Mouse (Mus musculus) cerebellum, adult 18-20 months (tissue): ENCODE data around the gene Specc1.

ENCODE experiments used
- DNase-seq, 2 experiments: peaks; one replicate each; pipeline ENCODE4 v3.0.0; 2021

The Specc1 gene

DNA sequence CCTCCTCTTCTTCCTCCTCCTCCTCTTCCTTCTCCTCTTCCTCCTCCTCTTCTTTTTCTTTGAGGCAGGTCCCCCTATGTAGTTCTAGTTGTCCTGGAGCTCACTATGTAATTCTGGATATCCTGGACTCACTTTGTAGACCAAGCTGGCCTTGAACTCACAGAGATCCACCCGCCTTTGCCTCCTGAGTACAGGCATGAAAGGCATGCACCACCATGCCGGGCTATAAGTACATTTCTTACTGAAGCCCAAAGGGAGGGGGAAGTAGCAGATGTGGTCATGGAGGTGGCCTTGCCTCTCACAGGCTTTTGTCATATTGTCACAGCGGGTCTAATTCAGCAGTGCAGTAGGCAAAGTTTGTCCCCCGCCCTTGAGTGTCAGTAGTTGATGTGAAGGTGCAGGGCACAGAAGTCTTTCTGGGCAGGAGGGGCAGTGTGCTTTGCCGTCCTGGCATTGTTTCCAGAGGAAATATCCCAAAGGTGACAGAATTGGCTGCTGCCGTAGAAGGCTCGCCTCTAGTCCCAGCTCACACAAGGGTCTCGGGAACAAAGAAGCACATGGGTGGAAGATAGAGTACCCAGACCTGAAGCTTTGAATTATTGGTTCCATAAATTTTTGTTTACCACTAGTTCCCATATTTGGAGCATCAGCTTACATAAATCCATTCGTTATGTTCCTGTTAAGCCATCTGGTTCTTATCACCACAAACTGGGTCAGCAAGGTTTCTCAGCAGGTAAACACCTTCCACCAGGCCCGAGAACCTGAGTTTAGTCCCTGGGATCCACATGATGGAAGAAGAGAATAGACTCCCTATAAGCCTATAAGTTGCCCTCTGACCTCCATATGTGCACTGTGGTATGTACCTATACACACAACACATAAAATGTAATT lies 62.0 kb downstream of the Specc1 start:
- peak; percentile 60 to 65 for DNase-seq

- DNase-seq: no peak
Observed at GRCm38 (mm10) chr11:62019857-62020256, 63.3 kb downstream of the Specc1 start.

DNA sequence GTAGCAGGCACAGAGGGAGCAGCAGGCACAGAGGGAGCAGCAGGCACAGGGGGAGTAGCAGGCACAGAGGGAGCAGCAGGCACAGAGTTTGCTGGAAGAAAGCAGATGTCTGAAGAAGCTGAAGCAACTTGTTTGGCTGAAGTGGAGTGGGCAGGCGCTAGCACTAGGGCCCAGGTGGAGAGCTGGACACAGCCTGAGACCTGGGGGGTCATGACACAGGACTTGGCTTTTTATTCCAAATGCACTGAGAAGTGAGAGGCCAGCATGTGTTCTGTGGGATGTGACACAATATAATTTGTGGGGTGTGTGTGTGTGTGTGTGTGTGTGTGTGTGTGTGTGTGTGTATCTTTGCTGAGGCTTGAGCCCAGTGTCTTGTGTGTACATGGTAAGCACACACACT lies 64.3 kb downstream of the Specc1 start:
- no peak for DNase-seq

DNA sequence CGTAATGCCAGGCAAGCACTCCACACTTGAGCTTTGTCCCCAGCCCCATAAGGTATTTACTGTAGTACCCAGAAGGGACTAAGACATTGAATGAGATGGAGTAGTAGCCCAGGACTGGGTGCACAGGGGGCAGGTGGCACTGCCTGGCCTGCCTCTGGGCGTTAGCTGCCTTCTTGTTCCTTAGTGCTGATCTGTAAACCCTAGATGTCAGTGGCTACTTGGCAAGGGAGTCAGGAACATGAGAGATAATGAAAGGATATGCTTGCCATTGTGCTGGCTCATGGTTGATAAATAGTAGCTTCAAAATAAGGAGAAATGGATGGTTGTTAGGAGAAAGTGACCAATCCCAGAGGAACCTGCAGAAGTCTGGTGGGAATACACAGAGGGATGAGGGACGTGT lies 65.5 kb downstream of the Specc1 start:
- DNase-seq: no peak

DNA sequence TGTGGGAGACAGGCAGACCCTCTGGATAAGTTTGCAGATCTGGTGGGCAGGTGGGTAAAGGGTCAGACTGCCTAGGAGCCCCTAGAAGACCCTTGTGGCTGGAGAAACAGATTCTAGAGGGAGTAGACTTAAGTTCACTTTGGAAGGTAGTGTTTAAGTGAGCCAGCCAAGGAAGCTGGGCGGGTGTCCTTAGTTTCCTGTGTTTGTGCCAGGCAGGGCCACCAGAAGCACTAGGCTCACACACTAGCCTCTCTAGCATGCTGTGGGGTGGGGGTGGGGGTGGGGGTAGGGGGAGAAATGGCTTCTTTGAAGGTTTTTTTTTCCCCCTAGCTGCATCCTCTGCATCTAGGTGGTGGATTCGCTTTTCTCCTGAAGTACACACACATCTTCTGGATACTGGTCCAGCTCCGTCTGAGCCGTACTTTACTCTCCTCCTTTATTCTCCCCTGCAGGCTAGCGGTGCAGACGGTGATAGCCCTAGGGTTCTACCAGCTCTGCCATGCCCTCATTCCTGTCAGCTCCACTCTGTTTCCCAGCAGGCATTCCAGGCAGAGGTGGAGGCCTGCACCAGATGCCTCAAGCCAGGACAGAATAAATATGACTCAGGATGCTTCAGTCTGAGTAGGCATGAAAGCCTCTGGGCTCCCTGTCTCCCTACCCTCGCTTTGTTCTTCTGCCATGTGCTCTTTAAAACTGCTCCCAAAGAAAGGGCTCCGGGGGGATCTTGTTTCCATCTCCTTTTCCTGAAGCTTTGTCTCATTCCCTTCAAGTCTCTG lies 66.3 kb downstream of the Specc1 start:
- DNase-seq: no peak

- no peak for DNase-seq
Observed at GRCm38 (mm10) chr11:62023494-62024233, 67.1 kb downstream of the Specc1 start.

DNA sequence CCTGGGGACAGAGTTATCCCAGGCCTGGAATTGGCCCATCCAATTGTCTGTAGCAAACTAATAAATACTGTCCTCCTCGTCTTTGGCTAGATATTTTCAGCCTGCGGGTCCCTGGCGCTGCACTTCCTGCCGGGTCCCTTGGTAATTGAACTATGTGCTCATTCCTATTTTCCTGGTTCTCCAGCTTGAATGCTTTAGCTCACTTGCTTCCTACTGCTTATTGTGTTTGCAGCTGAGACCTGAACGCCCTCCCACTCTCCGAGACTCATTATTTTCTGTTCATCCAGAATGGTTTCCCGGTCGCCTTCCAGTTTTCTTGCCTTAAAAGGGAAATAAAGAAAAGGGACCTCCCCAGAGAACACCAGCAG lies 67.7 kb downstream of the Specc1 start:
- DNase-seq: no peak

DNA sequence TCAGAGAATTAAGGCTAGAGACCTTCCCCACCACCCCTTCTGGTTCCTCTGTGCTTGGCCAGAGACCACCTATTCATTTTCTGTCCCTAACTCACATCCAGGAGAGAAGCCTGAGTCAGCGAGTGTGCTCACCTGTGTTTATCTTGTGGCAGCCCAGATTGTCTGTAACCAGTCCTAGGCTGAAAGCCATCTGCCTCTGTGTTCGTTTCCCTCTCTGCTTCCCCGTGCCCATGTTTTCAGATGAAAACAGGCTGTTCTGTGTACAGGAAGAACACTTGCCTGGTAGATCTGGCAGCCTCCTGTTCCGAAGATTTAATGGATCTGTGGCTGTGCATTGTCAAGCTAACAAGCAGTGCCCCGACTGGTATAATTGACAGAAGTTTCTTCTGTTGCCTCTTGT lies 68.4 kb downstream of the Specc1 start:
- peak; percentile 72 to 83 for DNase-seq

DNA sequence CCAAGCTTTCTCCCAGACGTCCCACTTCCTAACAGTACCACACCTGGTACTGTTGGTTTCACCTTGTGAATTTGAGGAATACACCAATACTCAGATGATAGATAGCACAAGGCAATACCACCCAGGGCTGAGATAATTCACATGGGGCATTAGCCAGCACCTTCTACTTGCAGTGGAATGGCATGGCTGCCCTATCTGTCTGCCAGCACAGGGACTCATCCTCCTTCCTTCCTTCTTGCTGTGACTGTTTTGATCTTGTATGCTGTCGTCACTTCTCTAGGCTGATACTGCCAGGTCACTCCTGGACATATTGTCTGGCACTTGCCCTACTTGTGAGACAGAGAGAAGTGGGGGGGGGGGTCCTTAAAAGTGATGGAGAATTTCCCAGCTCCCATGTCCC lies 69.2 kb downstream of the Specc1 start:
- no peak for DNase-seq

DNA sequence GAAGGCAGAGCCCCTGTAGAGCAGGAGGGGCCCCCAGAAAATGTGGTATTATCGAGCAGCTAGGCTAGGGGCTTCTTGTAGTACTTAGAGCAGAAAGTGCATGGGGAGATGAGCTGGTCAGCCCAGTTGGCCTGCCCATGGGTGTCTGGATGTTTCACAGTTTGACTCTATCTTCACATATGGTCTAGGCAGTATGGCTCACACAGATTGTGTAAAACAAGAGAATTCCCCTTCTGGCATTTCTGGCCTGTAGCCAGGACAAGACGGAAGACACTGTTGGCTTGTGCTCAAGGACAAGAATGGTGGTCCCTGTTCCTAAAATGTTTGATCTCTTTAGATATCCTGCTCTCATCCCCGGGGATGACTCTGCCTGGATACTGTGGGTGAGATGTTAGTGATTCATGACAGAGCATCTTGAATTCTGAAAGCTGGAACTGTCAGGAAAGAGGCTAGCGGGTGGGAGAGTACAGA lies 69.8 kb downstream of the Specc1 start:
- peak; percentile 80 to 85 for DNase-seq

DNA sequence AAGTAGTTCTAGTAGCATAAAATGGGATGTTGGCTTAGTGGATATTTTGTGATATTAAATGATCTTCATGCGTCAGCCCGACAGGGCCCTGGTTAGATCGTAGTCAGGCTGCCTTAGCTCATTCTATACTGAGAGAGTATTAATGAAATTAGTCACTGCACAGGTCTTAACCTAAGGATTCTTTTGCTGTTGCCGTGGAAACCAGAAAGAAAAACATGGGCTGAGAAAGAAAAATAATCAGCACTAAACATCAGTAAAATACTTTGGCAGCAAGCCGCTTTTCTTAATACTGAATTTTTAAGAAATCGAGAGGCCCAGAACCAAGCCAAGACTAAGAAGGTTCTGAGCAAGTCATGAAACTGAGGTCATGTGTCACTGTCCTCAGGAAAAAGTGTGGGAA lies 70.7 kb downstream of the Specc1 start:
- no peak for DNase-seq

- DNase-seq: no peak
Observed at GRCm38 (mm10) chr11:62027705-62028104, 71.1 kb downstream of the Specc1 start.

DNA sequence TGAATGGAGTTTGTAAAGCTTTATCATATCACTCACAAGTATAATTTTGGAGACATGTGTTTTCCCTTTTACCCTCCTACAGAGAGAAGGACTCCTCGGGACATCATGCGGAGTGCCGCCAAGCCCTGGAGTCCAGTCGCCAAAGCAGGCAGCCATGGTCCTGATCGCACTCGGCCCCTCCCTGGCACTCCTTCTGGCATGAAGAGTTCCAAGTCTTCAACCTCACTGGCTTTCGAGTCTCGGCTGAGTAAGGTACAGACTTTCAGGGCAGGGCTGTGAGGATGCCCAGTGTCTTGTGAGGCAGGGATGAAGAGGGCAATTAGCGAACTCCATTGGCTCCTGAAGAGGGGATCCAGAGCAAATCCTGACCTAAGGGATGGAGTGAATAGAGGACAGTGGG lies 72.6 kb downstream of the Specc1 start:
- peak; percentile 54 to 59 for DNase-seq

DNA sequence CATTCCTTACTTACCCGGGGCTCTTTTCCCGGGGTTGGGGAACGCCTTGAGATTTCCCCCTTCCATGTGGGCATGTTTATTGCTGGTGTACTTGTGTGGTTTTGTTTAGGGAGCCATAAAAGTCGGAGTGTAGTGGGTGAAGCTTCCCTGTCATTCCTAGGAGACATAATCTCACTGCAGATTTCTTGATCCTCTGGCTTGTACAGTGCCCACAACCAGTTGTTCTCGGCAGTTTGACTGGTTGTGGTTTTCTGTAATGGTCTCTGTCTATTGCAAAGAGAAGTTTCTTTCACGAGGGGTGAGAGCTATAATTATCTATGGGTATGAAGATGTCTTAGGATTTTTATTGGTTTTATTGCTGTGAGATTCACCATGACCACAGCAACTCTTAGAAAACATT lies 78.0 kb downstream of the Specc1 start:
- no peak for DNase-seq

GRCm38 (mm10) chr11:62035220-62035619 lies 78.7 kb downstream of the Specc1 start:
- DNase-seq: no peak

GRCm38 (mm10) chr11:62040122-62040521 lies 83.6 kb downstream of the Specc1 start:
- DNase-seq: no peak

DNA sequence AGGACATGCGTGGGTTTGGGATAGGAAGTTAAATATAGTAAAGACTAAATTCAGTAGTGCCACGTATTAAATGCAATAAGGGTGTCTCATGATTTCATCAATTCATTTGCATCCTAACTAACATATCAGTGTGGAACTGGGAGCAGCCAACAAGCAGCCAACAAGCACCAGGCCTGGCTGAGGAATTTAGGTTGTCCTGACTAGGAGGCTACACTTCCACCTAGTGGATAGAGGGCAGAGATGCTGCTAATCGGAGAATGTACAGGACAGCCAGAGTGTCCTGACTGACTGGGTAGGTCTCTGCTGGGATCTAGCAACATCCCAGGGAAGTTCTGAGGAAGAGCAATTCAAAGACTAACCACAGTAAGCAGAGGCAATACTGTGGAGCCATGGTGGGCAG lies 88.1 kb downstream of the Specc1 start:
- peak; percentile 50 to 61 for DNase-seq

- no peak for DNase-seq
Observed at GRCm38 (mm10) chr11:62045964-62046363, 89.4 kb downstream of the Specc1 start.

- DNase-seq: peak; percentile 77 to 85
Observed at GRCm38 (mm10) chr11:62047817-62048640, 91.5 kb downstream of the Specc1 start.

DNA sequence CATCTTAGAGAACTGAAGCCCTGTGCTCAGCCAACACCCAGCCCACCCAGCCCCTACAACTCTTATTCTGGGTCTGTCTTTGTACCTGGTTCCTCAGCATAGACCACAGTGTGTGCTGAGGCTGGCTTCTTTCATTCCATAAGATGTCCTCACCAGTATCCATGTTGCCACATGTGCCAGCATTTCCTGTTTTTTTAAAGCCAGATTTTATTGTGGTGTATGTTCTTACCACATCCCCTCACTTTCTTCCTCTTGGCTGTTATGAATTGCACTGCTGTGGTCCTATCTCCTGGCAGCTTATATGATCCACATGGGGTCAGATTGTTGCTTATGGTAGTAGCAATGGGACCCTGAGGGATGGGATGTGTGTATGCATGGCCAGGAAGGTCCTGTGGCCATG lies 92.6 kb downstream of the Specc1 start:
- no peak for DNase-seq

DNA sequence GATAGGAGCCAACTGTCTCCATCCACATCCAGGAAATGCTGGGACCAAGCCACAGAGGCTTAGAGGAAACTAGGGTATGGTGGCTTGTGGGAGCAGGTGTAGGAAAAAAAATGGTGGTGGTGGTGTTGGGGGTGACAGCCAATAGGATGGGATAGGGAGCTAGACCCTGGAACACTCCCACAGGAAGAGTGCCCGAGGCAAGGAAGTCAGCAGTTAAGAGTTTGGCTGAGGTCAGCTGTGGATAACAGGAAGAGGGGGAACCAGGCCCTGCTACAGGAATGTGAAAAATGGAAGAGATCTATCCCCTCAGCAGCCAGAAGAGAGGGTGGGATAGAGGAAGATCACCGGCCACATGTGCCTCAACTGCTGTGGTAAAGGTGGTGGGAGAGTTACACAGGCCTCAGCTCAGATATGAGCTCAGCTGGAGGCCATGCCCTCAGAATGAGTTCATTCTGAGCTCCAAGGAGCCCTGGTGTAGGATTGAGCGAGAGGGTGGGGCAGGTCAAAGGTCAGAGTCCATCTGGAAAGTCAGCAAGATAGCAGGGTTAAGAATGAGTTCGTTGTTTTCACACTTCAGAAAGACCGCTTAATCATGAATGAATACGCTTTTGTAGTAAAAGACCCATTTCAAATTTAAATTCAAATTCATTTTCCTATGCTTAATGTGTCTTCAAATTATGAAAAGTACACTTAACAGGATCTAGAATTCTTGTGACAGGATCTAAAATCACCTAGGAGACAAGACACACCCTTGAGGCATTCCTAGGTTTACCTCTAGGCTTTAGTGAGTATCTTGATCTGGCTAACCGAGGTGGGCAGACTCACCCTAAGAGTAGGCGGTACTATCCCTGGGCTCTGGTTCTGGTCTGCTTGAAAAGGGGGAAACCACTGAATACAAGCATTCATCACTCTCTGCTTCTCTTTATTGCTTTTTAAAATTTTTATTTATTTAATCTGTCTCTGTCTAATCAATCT lies 94.1 kb downstream of the Specc1 start:
- no peak for DNase-seq
